Mouse (Mus musculus) liver, adult 2 months (tissue): ENCODE measurements at regions not wholly inside any gene's neighbourhood (a gene's known extent, or its start where the extent isn't known, plus 50 kb on each side); places are given as distances from the start of the nearest gene placed in this dataset.

Experiments
- CTCF ChIP-seq: fragments of 200-500 bp; IDR thresholded peaks from 2 replicates; pipeline ENCODE4 v1.5.1; 2011; ENCODE audit warnings: low read depth, low read length, control low read depth
- POLR2A ChIP-seq: fragments of 200-500 bp; IDR thresholded peaks from 2 replicates; pipeline ENCODE4 v1.6.1; 2011; ENCODE audit warnings: low read length, control low read depth; ENCODE audit not compliant: insufficient read depth; ENCODE audit errors: extremely low read depth

GRCm38 (mm10) chr15:96763611-96764010, 64.1 kb upstream of the Slc38a2 start:
- no peak for TF ChIP-seq CTCF
- TF ChIP-seq POLR2A, result no peak
